Mouse (Mus musculus): Measurements from ENCODE around the gene Lfng. TPM values are rescaled to one million over a fixed set of nuclear protein-coding genes. Genes with fewer than 3 reads are reported as not detected.

Gene Lfng
- polyA plus RNA-seq, 1 experiment from 2014 or later: 32.3 TPM

- Histone ChIP-seq H3K4me2 (peak overlapping the region; percentile 77), H3K9ac (no peak overlapping the region), H3K36me3 (peaks cover 17% of the 10 kb centered on the region), H3K4me1 (peaks cover 75% of the 10 kb centered on the region), H3K4me3 (replicated peaks) (peak overlapping the region; percentile 82; the same call in 1 of the 2 replicates), H3K9me3 (replicated peaks) (no peaks in the 10 kb centered on the region), H3K27ac (0 out of 2 replicates have a peak overlapping the region, but pooled peaks have one; percentile 42), H3K27me3 (no peaks in the 10 kb centered on the region)
- whole genome bisulfite sequencing: 85% methylated on average over 6 of the region's 6 CpGs
- ATAC-seq (replicated peaks; ENCODE audit: low FRiP score): no peak
These were observed 39.1 kb downstream of the Lfng start for GRCm38 (mm10) chr5:140646171-140646570.

- Histone ChIP-seq H3K4me2 (peak overlapping the region; percentile 77), H3K9ac (peak overlapping the region; percentile 99), H3K27ac (peak overlapping the region; percentile 86), H3K27me3 (no peaks in the 10 kb centered on the region), H3K4me1 (peaks cover 64% of the 10 kb centered on the region), H3K4me3 (replicated peaks) (peak overlapping the region; percentile 82), H3K9me3 (replicated peaks) (no peaks in the 10 kb centered on the region), H3K36me3 (peaks cover 17% of the 10 kb centered on the region)
- ATAC-seq (replicated peaks; ENCODE audit: low FRiP score): no peak
- WGBS: 44% methylated on average over 13 of the region's 13 CpGs
These were observed 40.1 kb downstream of the Lfng start for GRCm38 (mm10) chr5:140647031-140647760.

- Histone ChIP-seq H3K4me1 (peaks cover 64% of the 10 kb centered on the region), H3K9ac (peak overlapping the region; percentile 99), H3K27me3 (no peaks in the 10 kb centered on the region), H3K4me3 (replicated peaks) (peak overlapping the region; percentile 82), H3K4me2 (peak overlapping the region; percentile 77), H3K27ac (peak overlapping the region; percentile 86), H3K9me3 (replicated peaks) (no peaks in the 10 kb centered on the region), H3K36me3 (peaks cover 17% of the 10 kb centered on the region)
- ATAC-seq (replicated peaks; ENCODE audit: low FRiP score): peak; percentile 27
- WGBS: 2% methylated on average over 13 of the region's 13 CpGs
These were observed 40.9 kb downstream of the Lfng start for GRCm38 (mm10) chr5:140647821-140648518.

GRCm38 (mm10) chr5:140648519-140649100, 41.5 kb downstream of the Lfng start, which contains the start of gene Ttyh3:
Gene Ttyh3, minus strand, starts transcription at chr5:140649031.
- 0% methylated on average over 60 of the region's 62 CpGs for WGBS
- Histone ChIP-seq H3K9me3 (replicated peaks) (no peaks in the 10 kb centered on the region), H3K4me3 (replicated peaks) (peak within 1 kb of the TSS; percentile 82), H3K27me3 (no peaks in the 10 kb centered on the region), H3K27ac (peak within 1 kb of the TSS; percentile 86), H3K4me2 (peak within 1 kb of the TSS; percentile 77), H3K4me1 (peaks cover 62% of the 10 kb centered on the region), H3K36me3 (peaks cover 15% of the 10 kb centered on the region), H3K9ac (peak within 1 kb of the TSS; percentile 99)
- no peak; the same call in 1 of the 2 replicates for ATAC-seq (replicated peaks; ENCODE audit: low FRiP score)

- peaks cover 10% of the 10 kb centered on the region for H3K36me3 ChIP-seq
- peak overlapping the region; percentile 82 for H3K4me3 ChIP-seq (replicated peaks)
- 2% methylated on average over 26 of the region's 26 CpGs for WGBS
- H3K4me1 ChIP-seq: peaks cover 60% of the 10 kb centered on the region
- H3K27me3 ChIP-seq: no peaks in the 10 kb centered on the region
- H3K4me2 ChIP-seq: peak overlapping the region; percentile 77
- peak; percentile 93 for ATAC-seq (replicated peaks; ENCODE audit: low FRiP score)
- peak overlapping the region; percentile 40; the same call in 1 of the 2 replicates for H3K9ac ChIP-seq
- no peaks in the 10 kb centered on the region for H3K9me3 ChIP-seq (replicated peaks)
- H3K27ac ChIP-seq: peak overlapping the region; percentile 80
These were observed 42.1 kb downstream of the Lfng start for GRCm38 (mm10) chr5:140649101-140649667.

- H3K9ac ChIP-seq: 0 out of 2 replicates have a peak overlapping the region, but pooled peaks have one; percentile 40
- H3K27ac ChIP-seq: 0 out of 2 replicates have a peak overlapping the region, but pooled peaks have one; percentile 80
- H3K4me1 ChIP-seq: peaks cover 56% of the 10 kb centered on the region
- 56% methylated on average over 7 of the region's 7 CpGs for WGBS
- H3K4me3 ChIP-seq (replicated peaks): no peak overlapping the region
- no peaks in the 10 kb centered on the region for H3K27me3 ChIP-seq
- peak overlapping the region; percentile 77; the same call in 1 of the 2 replicates for H3K4me2 ChIP-seq
- no peak for ATAC-seq (replicated peaks; ENCODE audit: low FRiP score)
- no peaks in the 10 kb centered on the region for H3K9me3 ChIP-seq (replicated peaks)
- 0 out of 2 replicates have a peak, but pooled peaks cover 6% of the 10 kb centered on the region for H3K36me3 ChIP-seq
These were observed 42.8 kb downstream of the Lfng start for GRCm38 (mm10) chr5:140649881-140650414.

- Histone ChIP-seq H3K9me3 (replicated peaks) (no peaks in the 10 kb centered on the region), H3K4me2 (no peak overlapping the region), H3K27ac (no peak overlapping the region), H3K9ac (no peak overlapping the region), H3K4me1 (peaks cover 43% of the 10 kb centered on the region), H3K4me3 (replicated peaks) (no peak overlapping the region), H3K36me3 (0 out of 2 replicates have a peak, but pooled peaks cover 3% of the 10 kb centered on the region), H3K27me3 (no peaks in the 10 kb centered on the region)
- no peak for ATAC-seq (replicated peaks; ENCODE audit: low FRiP score)
- 84% methylated on average over 11 of the region's 11 CpGs for WGBS
These were observed 44.1 kb downstream of the Lfng start for GRCm38 (mm10) chr5:140651231-140651630.

GRCm38 (mm10) chr5:140652587-140652986, 45.5 kb downstream of the Lfng start:
- H3K27me3 ChIP-seq: no peaks in the 10 kb centered on the region
- no peak overlapping the region for H3K27ac ChIP-seq
- WGBS: 68% methylated on average over 7 of the region's 7 CpGs

GRCm38 (mm10) chr5:140654096-140654845, 47.2 kb downstream of the Lfng start:
- no peak overlapping the region for H3K9ac ChIP-seq
- H3K27ac ChIP-seq: no peak overlapping the region
- H3K36me3 ChIP-seq: no peaks in the 10 kb centered on the region
- no peaks in the 10 kb centered on the region for H3K9me3 ChIP-seq (replicated peaks)
- H3K4me1 ChIP-seq: peaks cover 23% of the 10 kb centered on the region
- H3K4me2 ChIP-seq: no peak overlapping the region
- 64% methylated on average over 15 of the region's 15 CpGs for WGBS
- H3K27me3 ChIP-seq: no peaks in the 10 kb centered on the region
- no peak for ATAC-seq (replicated peaks; ENCODE audit: low FRiP score)
- H3K4me3 ChIP-seq (replicated peaks): no peak overlapping the region

More at GRCm38 (mm10) chr5:140652587-140652986, 45.5 kb downstream of the Lfng start:
- Histone ChIP-seq H3K9ac (no peak overlapping the region), H3K4me3 (replicated peaks) (no peak overlapping the region), H3K4me1 (peaks cover 29% of the 10 kb centered on the region), H3K36me3 (no peaks in the 10 kb centered on the region), H3K9me3 (replicated peaks) (no peaks in the 10 kb centered on the region), H3K4me2 (no peak overlapping the region)
- ATAC-seq (replicated peaks; ENCODE audit: low FRiP score): no peak

- Histone ChIP-seq H3K27me3 (no peaks in the 10 kb centered on the region), H3K9ac (no peak overlapping the region), H3K4me2 (0 out of 2 replicates have a peak overlapping the region, but pooled peaks have one; percentile 6), H3K4me1 (peaks cover 34% of the 10 kb centered on the region), H3K9me3 (replicated peaks) (no peaks in the 10 kb centered on the region), H3K4me3 (replicated peaks) (no peak overlapping the region), H3K36me3 (peaks cover 1% of the 10 kb centered on the region; the same call in 1 of the 2 replicates), H3K27ac (no peak overlapping the region)
- no peak for ATAC-seq (replicated peaks; ENCODE audit: low FRiP score)
- 41% methylated on average over 16 of the region's 16 CpGs for WGBS
These were observed 52.6 kb downstream of the Lfng start for GRCm38 (mm10) chr5:140659607-140660272.
